Mouse (Mus musculus) spleen, postnatal 14 days (tissue): ENCODE data around the gene Olfr312.
"Not testable (repeated sequence)": the region's sequence is repeated elsewhere in the genome, so short reads cannot be mapped to it uniquely, and the experiment has no call there.

ENCODE experiments used
- DNase-seq, 2 experiments: peaks; one replicate each; pipeline ENCODE4 v3.0.0; 2021 to 2022; ENCODE audit warnings: low spot score in 2 of 2

Olfr312 gene

GRCm38 (mm10) chr11:58828937-58829336, at the start of gene Olfr312:
TSS of gene Olfr312 (plus strand) at chr11:58829237.
- DNase-seq, result not testable (repeated sequence)

DNA sequence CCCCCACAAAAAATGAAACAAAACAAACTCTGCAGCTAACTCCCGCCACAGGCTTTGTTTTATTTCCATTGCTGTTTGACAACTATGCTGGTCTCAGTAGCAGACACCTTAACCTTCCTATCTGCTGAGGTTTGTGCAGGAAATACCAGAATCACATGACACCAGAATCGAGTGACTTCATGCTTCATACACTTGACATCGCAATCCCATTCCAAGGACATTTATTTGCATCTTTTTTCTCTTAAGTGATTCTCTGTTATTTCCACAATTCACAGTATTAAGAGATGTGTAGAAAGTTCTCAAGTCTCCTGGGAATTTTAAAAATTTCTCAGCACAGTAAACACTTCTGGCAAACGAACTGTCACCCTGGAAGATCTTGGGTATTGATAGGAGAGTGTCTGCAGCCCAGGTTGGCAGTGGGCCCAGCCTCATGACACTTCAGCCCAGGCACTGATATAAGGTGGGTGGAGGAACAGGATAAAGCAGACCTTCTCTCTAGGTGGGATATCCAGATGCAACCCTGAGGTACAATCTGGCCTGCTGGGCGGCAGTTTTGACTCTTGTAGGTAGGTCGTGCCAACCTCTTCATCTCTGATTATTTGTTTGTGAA, 46.5 kb upstream of the Olfr312 start, which contains the start of gene Olfr314:
TSS of gene Olfr314 (plus strand) at position 473 of the 610 bp plus-strand sequence.
- DNase-seq, result no peak

DNA sequence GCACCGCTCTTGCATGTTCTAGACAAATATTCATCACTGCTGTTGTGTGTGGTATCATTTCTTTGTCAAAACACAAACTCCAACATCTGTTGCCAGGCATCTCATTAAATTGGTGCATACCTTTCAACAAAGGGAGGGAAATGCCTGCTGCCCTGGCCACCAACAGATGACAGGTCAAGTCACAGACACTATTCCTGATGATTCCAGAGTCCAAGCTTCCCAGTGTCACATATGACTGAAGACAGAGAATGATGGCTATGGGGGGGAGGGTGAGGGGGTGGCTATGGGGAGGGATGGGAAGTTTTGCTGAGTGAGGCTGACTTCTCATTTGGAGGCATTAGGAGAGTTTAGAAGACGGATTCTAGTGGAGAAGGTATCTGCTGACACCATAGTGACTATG, 44.9 kb upstream of the Olfr312 start:
- DNase-seq, result no peak

DNA sequence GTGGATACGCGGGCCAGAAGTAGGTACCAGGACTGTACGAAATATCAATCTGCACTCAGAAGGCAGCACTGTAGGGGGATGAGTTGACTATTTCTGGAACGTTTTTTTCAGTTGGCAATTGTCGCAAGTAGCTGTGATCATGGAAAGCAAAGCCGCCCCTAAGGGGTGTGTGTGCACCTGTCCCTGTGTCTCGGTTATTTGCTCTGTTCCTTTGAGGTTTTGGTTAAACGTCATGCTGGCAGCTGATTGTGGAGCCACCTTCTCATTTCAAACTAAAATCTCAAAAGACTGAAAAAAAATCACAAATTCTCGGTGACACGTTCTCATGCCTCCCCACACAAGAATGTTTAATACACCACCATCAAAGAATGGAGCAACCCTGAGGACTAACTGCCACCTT, 41.4 kb upstream of the Olfr312 start:
- DNase-seq, result no peak

DNA sequence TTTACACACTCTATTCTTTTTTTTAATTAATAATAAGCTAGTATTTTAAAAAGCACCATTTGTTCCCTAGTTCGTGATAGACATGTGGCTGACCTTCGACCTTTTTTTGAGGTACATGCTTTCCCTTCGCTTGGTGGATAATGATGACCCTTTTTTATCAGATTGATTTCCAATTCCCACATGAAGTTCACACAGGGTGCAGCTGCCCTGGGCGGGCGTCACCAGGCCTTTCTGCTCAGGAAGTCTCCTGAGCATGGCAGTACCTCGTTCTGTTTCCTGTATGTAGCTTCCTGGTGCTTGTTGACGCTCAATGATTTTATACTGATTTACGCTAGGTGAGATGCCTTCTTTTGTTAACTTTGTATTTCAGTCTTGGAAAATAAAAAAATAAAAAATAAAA, 40.7 kb upstream of the Olfr312 start:
- DNase-seq, result no peak

DNA sequence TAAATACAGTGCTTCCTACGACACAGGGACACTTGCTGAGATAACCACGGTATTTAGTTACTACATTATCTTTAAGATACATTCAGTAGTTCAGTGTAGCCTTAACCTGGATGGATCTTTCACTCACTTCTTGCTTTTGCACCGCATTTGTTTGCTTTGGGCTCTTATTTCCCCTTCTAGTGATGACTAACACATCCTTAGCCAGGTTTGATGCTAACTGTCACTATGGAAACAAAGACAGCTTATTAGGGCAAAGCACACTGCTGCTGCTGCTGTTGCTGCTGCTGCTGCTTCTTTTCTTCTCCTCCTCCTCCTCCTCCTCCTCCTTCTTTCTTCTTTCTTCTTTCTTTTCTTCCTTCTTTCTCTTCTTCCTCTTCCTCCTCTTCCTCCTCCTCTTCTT, 39.5 kb upstream of the Olfr312 start:
- no peak for DNase-seq

DNA sequence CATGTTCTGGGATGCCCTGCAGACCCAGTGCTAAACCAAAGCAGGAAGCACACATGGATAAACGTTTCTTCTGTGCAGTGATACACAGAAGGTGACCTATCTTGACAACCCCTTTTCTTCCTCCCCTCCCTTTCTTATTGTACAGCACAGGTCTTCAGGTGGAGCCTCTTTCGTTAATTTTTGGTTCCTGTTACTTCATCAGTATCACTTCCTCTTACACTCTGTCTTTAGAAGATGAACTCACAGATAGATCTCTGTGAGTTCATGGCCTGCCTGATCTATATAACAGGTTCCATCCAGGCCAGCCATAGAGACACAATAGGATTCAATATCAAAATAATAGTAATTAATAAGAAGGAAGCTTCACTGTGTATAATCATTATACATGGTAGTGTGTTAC, 39.0 kb upstream of the Olfr312 start:
- DNase-seq, result no peak

GRCm38 (mm10) chr11:58790646-58791045, 38.4 kb upstream of the Olfr312 start:
- no peak for DNase-seq

- DNase-seq, result no peak
Measured at GRCm38 (mm10) chr11:58795856-58796255, 33.2 kb upstream of the Olfr312 start.

DNA sequence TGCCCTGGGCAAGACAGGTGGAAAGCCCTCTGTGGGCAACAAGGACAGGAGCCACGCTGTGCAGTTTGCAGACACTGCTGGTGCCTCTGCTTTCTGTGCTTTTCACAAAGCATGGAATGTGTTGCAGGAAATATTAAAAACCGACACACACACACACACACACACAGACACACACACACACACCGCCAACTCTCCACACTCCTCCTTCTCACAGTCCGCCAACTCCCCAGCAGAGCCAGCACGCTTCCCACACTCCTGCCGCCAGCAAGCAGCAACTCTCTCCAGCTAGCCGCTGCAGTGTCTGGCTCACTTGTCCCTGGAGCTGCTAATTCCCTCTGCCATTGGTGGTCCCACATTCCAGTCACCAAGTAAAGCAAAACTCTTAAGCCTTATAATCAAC, 32.2 kb upstream of the Olfr312 start:
- DNase-seq, result no peak

DNA sequence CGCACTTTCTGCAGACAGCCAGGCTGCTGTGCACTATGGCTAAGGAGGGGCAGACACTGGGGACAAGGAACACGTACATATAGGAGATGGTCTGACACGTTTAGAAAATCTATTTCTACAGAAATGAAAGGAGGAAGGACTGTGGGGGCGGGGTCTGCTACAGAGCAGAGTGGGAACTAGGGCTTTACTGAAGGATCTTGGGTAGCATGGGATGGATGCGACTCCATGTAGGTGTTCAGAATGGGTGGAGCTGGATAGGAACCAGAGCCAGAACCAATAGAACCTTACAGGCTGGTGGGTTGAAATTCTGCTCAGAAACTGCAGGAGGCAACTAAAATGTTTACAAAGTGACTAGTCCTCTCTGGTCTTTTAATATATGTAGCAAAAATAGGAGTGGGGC, 29.3 kb upstream of the Olfr312 start:
- DNase-seq, result no peak

DNA sequence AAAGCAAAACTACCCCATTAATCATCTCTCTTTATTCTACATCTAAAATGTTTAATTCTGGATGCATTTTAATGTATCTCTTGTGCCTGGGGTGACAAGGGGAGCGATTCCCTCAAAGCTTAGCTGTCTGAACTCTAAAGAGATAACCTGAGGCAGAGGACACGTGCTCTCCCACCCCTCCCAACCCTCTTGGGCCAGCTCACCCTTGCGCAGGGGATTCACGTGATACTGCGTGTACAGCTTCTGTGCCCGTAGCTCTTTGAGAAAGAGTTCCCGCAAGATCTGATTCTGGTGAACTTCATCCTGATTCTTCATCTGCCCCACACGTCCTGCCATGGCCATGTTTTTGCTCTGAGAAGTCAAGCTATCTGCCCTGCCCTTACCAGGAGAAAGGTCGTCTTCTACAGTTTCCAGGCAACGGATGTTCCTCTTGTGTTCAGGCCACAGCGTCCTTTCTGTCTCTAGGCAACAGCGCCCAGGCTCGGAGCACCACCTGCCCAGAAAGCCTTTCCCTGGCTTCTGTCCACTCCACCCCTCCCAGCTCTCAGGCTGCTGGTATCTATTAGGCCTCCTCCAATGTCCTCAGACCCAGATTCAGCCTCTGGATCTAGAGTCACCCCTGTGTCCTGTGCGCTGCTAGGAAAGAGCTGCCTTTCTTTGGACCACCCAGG, 27.3 kb upstream of the Olfr312 start, which contains the start of gene Fam183b:
TSS of gene Fam183b (minus strand) at position 403 of the 671 bp plus-strand sequence.
- no peak for DNase-seq

DNA sequence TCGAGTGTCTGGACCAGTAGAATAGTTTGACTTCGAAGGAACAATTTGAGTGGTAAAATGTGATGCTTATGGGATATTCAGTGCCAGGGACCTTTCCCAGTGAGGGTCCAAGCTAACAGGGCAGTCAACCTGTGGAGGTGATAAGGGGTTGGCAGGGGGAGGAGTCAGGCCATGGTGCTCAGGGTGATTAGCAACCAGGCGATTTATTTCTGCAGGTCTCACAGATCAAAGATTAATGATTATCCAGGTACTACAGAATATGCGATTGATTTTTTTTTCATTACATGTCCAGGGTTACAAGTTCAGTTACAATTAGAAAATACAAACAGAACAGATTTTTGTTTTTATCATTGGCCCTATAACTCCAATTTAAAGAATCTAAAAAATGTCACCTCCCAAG, 25.2 kb upstream of the Olfr312 start:
- no peak for DNase-seq

GRCm38 (mm10) chr11:58804393-58804792, 24.6 kb upstream of the Olfr312 start:
- DNase-seq, result no peak

GRCm38 (mm10) chr11:58812001-58812400, 17.0 kb upstream of the Olfr312 start:
- no peak for DNase-seq

GRCm38 (mm10) chr11:58814700-58815099, 14.3 kb upstream of the Olfr312 start, which contains the start of gene Olfr313:
TSS of gene Olfr313 (plus strand) at chr11:58815000.
- not testable (repeated sequence) for DNase-seq

DNA sequence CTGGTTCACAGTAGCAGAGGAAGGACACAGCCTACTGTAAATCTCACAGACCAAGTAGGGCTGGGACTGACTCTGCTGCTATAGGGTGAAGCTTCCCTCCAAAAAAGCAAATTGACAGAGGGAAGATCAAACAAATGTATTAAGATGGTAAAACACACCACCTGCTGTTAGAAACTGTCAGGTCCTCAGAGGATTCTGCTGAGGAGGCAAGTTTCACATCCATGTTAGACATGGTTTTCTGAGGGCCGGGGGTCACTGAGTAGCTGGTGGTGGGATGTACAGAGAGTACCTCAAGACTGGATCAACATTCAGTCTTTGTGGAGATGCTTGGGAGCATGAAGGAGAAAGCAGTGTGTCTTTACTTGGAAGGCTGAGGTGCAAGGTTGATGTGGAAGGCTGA, 13.4 kb upstream of the Olfr312 start:
- no peak for DNase-seq

DNA sequence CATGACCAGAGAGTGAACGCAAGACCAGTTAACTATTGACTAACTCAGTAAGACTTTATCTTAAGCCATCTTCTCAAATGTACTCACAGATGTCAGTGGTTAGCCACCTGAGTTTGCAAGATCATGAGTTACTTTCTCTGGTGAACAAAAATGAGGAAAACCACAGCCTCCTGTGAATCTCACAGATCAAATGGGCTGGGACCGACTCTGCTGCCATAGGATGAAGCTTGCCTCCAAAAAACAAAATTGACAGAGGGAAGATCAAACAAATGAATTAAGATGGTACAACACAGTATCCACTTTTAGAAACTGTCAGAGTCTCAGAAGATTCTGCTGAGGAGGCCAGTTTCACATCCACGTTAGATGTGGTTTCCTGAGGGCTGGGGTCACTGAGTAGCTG, 727 bp downstream of the Olfr312 start:
- no peak for DNase-seq

GRCm38 (mm10) chr11:58832541-58832940, 3.5 kb downstream of the Olfr312 start:
- DNase-seq, result not testable (repeated sequence)

- not testable (repeated sequence) for DNase-seq
Measured at GRCm38 (mm10) chr11:58838951-58839350, 9.9 kb downstream of the Olfr312 start, which contains the start of gene Olfr311. TSS of gene Olfr311 (plus strand) at chr11:58839251.

DNA sequence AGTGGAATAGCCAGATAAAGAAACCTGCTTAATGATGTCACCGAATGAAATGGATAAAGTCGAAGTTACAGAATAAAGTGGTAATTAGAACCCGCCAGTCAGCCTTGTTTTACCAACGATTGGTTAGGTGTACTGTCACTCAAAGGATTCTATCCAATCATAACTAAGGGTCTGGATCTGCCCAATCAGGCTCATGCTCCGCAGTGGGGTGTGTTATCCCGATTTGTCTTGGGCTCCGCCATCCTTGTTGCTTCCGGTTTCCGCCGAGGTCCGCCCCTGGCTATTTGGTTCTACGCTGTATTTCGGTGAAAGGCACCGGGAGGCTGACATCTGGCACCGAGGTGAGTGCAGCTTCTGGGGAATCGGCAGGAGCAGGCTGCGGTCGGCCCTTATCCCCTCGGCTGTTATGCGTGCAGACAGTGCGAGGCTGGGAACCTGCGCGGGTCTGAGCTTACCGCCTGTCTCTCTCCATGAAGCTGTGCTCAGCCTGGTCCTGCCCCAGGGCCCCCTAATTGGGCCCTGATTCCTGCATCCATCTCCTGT, 18.0 kb downstream of the Olfr312 start, which contains the start of gene Gm12258:
TSS of gene Gm12258 (plus strand) at position 240 of the 543 bp plus-strand sequence.
- DNase-seq, result peak; percentile 57 to 73

DNA sequence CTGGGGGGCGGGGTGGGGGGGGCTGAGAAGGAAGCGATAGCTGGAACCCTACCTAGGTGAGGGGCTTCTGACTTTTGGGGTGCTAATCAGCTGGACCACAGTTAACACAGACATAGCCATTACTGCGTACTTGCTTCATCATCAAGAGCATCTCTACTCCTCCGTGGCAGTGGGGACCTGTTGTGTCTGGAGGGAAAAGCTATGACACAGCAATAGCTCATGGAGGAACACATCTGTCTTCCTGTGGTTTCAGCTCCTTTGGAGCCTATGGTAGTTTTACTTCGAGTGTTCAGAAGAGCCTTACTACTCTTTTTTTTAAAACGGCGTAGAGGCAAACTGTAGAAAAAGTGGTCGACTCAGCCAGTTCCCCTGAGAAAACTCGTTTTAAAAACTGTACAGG, 18.6 kb downstream of the Olfr312 start:
- DNase-seq, result no peak

DNA sequence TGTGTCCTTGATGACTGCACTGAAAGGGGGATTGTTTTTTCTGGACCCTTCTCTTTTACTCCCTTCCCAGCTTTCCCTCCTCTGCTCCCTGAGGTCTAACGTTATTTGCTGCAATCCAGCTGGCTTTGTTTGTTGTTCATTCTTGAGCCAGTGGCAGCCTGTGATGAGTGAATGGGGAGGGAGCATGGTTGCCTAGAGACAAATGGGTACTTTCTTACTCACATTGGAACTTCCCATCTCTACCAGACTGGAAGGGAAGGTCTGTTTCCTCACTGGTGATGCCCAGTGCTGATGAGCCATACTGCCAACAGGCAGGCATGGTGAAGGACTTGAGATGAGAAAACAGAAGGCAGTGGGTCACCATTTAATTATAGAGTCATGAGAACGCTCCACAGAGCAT, 20.7 kb downstream of the Olfr312 start:
- no peak for DNase-seq
